Mouse (Mus musculus): ENCODE measurements around the gene Pard3. TPM values are rescaled to one million over a fixed set of nuclear protein-coding genes. Genes with fewer than 3 reads are reported as not detected.

The Pard3 gene
- total RNA-seq, 2 experiments from 2014 or later: 16.7 to 21.5 TPM

- no peak for DNase-seq (ENCODE audit: low spot score in 2 of 2)
- intact Hi-C loops (cut with DNase I): no loop called here
Measured at GRCm38 (mm10) chr8:127500206-127500605, 436.5 kb downstream of the Pard3 start.

- intact Hi-C loops (cut with DNase I): no loop called here
- DNase-seq (ENCODE audit: low spot score in 2 of 2): no peak
Measured at GRCm38 (mm10) chr8:127501756-127502155, 438.1 kb downstream of the Pard3 start.

GRCm38 (mm10) chr8:127505286-127505685, 441.6 kb downstream of the Pard3 start:
- intact Hi-C loops (cut with DNase I): no loop called here
- DNase-seq (ENCODE audit: low spot score in 2 of 2): no peak

GRCm38 (mm10) chr8:127506336-127506735, 442.6 kb downstream of the Pard3 start:
- no peak for DNase-seq (ENCODE audit: low spot score in 2 of 2)
- intact Hi-C loops (cut with DNase I): no loop called here

- no peak for DNase-seq (ENCODE audit: low spot score in 2 of 2)
- intact Hi-C loops (cut with DNase I): no loop called here
Measured at GRCm38 (mm10) chr8:127511341-127511740, 447.6 kb downstream of the Pard3 start.

GRCm38 (mm10) chr8:127512001-127512573, 448.4 kb downstream of the Pard3 start:
- no peak for DNase-seq (ENCODE audit: low spot score in 2 of 2)
- intact Hi-C loops (cut with DNase I): no loop called here

GRCm38 (mm10) chr8:127512580-127512979, 448.9 kb downstream of the Pard3 start:
- no peak for DNase-seq (ENCODE audit: low spot score in 2 of 2)
- intact Hi-C loops (cut with DNase I): no loop called here

- intact Hi-C loops (cut with DNase I): no loop called here
- no peak for DNase-seq (ENCODE audit: low spot score in 2 of 2)
Measured at GRCm38 (mm10) chr8:127514810-127515735, 451.4 kb downstream of the Pard3 start.

GRCm38 (mm10) chr8:127516043-127516442, 452.4 kb downstream of the Pard3 start:
- no peak for DNase-seq (ENCODE audit: low spot score in 2 of 2)
- intact Hi-C loops (cut with DNase I): no loop called here

- intact Hi-C loops (cut with DNase I): no loop called here
Measured at GRCm38 (mm10) chr8:127525673-127526072, 462.0 kb downstream of the Pard3 start.

GRCm38 (mm10) chr8:127528315-127528714, 464.6 kb downstream of the Pard3 start:
- intact Hi-C loops (cut with DNase I): no loop called here
- DNase-seq (ENCODE audit: low spot score in 2 of 2): no peak

More at GRCm38 (mm10) chr8:127525673-127526072, 462.0 kb downstream of the Pard3 start:
- peak; percentile 9 to 10 for DNase-seq (ENCODE audit: low spot score in 2 of 2)

GRCm38 (mm10) chr8:127529746-127530145, 466.1 kb downstream of the Pard3 start:
- DNase-seq (ENCODE audit: low spot score in 2 of 2): no peak
- intact Hi-C loops (cut with DNase I): no loop called here

- no peak for DNase-seq (ENCODE audit: low spot score in 2 of 2)
- intact Hi-C loops (cut with DNase I): no loop called here
Measured at GRCm38 (mm10) chr8:127531866-127532265, 468.2 kb downstream of the Pard3 start.

GRCm38 (mm10) chr8:127534789-127535188, 471.1 kb downstream of the Pard3 start:
- intact Hi-C loops (cut with DNase I): no loop called here
- peak; percentile 16 to 22 for DNase-seq (ENCODE audit: low spot score in 2 of 2)

GRCm38 (mm10) chr8:127535192-127535845, 471.6 kb downstream of the Pard3 start:
- DNase-seq (ENCODE audit: low spot score in 2 of 2): peak; percentile 24 to 35
- intact Hi-C loops (cut with DNase I): no loop called here

- intact Hi-C loops (cut with DNase I): no loop called here
- DNase-seq (ENCODE audit: low spot score in 2 of 2): no peak
Measured at GRCm38 (mm10) chr8:127535846-127536220, 472.1 kb downstream of the Pard3 start.

GRCm38 (mm10) chr8:127539803-127540202, 476.1 kb downstream of the Pard3 start:
- no peak for DNase-seq (ENCODE audit: low spot score in 2 of 2)
- intact Hi-C loops (cut with DNase I): no loop called here

GRCm38 (mm10) chr8:127540273-127540672, 476.6 kb downstream of the Pard3 start:
- intact Hi-C loops (cut with DNase I): no loop called here
- no peak for DNase-seq (ENCODE audit: low spot score in 2 of 2)

- no peak for DNase-seq (ENCODE audit: low spot score in 2 of 2)
- intact Hi-C loops (cut with DNase I): no loop called here
Measured at GRCm38 (mm10) chr8:127542162-127542561, 478.5 kb downstream of the Pard3 start.

- no peak for DNase-seq (ENCODE audit: low spot score in 2 of 2)
- intact Hi-C loops (cut with DNase I): no loop called here
Measured at GRCm38 (mm10) chr8:127543676-127544075, 480.0 kb downstream of the Pard3 start.

All from left cerebral cortex, postnatal 36 days (tissue).